Mouse (Mus musculus) heart, postnatal 0 days (tissue): ENCODE measurements around the gene Mybpc2.

Experiments
- CTCF ChIP-seq: IDR thresholded peaks from 2 replicates; pipeline ENCODE4 v1.5.1; 2016; ENCODE audit warnings: antibody characterized with exemption, control low read depth, low read depth
- EP300 ChIP-seq: IDR thresholded peaks from 2 replicates; pipeline ENCODE4 v1.6.1; 2016; ENCODE audit warnings: antibody characterized with exemption, low read depth

- TF ChIP-seq CTCF, result no peak
- no peak for TF ChIP-seq EP300
These were observed 57.6 kb downstream of the Mybpc2 start for GRCm38 (mm10) chr7:44466888-44467311.
